In the genomic region with DNA sequence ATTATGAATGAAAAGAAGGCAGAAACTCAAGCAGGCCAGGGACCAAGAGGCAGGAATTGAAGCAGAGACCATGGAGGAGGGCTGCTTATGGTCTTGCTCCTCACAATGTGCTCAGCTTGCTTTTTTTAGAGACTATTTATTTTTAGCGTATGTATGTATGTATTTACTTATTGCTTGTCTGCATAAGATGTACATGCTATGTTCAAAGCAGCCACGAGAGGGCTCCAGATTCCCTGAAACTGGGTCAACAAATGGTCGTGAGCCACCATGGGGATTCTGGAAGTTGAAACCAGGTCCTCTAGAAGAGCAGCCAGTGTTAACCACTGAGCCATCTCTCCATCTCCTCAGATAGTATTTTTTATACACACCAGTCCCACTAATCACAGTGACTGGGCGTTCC, we compare ENCODE assay signal across 8 mouse cellular contexts.
DNase-seq lines count a peak whose midpoint lies in the region; ATAC-seq and TF ChIP-seq lines count a peak whose summit lies in the region.
"Not testable (repeated sequence)": the region's sequence is repeated elsewhere in the genome, so short reads cannot be mapped to it uniquely, and the experiment has no call there.

No protein-coding gene starts in this region.

- 21% methylated on average over 4 of the region's 4 CpGs for WGBS in cerebellum, adult 2 months
- 42% methylated on average over 4 of the region's 4 CpGs for WGBS in hindbrain, embryonic 11.5 days
- 26% methylated on average over 4 of the region's 4 CpGs for WGBS in lung, embryonic 14.5 days

- TF ChIP-seq POLR2A in cerebellum, adult 2 months (IDR thresholded peaks at IDR 0.05; ENCODE audit: borderline replicate concordance, insufficient read depth, low read length), result not testable (repeated sequence)

- not testable (repeated sequence) for ATAC-seq in hindbrain, embryonic 11.5 days (ENCODE audit: low FRiP score); lung, embryonic 14.5 days (ENCODE audit: insufficient read depth)

- peak; percentile 5; the same call in 1 of the 2 replicates for TF ChIP-seq CTCF in cerebellum, adult 2 months (IDR thresholded peaks at IDR 0.05; ENCODE audit: borderline replicate concordance, insufficient read depth, low read depth, low read length)
- TF ChIP-seq CTCF in lung, embryonic 14.5 days (IDR thresholded peaks at IDR 0.05; ENCODE audit: low read depth), result peak; percentile 57

- H3K4me2 ChIP-seq in hindbrain, embryonic 11.5 days (replicated peaks; ENCODE audit: low read depth, low read length); lung, embryonic 14.5 days: not testable (repeated sequence)

- H3K9ac ChIP-seq in hindbrain, embryonic 11.5 days (ENCODE audit: low read depth, low read length); lung, embryonic 14.5 days: not testable (repeated sequence)

- H3K36me3 ChIP-seq in hindbrain, embryonic 11.5 days (ENCODE audit: control insufficient read depth, insufficient read depth, low read length); lung, embryonic 14.5 days (ENCODE audit: insufficient read depth): not testable (repeated sequence)

- DNase-seq in Muller cell, postnatal 12 days (ENCODE audit: inconsistent ontology term), result peak; percentile 14
- DNase-seq in cerebellum, adult 2 months, result peak; percentile 59 to 77
- DNase-seq in frontal cortex, adult 2 months (ENCODE audit: extremely low spot score in 1 of 2, low spot score in 1 of 2), result peak; percentile 73 to 93
- DNase-seq in hindbrain, embryonic 11.5 days (ENCODE audit: low spot score), result peak; percentile 69
- peak; percentile 63 for DNase-seq in layer of hippocampus, adult 9-11 months
- peak; percentile 89 for DNase-seq in lung, embryonic 14.5 days
- DNase-seq in right cerebral cortex, adult 2 months (ENCODE audit: low spot score in 2 of 2), result peak; percentile 90 to 93
- DNase-seq in thymus, postnatal 36 days, result peak; percentile 46 to 64

- not testable (repeated sequence) for H3K4me1 ChIP-seq in cerebellum, adult 2 months (ENCODE audit: control insufficient read depth, insufficient read depth, low read length); hindbrain, embryonic 11.5 days (replicated peaks; ENCODE audit: control insufficient read depth, insufficient read depth, low read length); lung, embryonic 14.5 days (ENCODE audit: insufficient read depth)

- H3K9me3 ChIP-seq in hindbrain, embryonic 11.5 days (ENCODE audit: control insufficient read depth, low read length); lung, embryonic 14.5 days (ENCODE audit: low read depth, low read length): not testable (repeated sequence)

- not testable (repeated sequence) for H3K27me3 ChIP-seq in cerebellum, adult 2 months (ENCODE audit: control insufficient read depth, insufficient read depth, low read length); hindbrain, embryonic 11.5 days (ENCODE audit: control insufficient read depth, insufficient read depth, low read length); lung, embryonic 14.5 days (ENCODE audit: insufficient read depth, low read length)

- not testable (repeated sequence) for H3K4me3 ChIP-seq in cerebellum, adult 2 months (replicated peaks; ENCODE audit: insufficient read depth, low read depth, low read length); hindbrain, embryonic 11.5 days (ENCODE audit: low read depth, low read length); lung, embryonic 14.5 days (ENCODE audit: low read depth, low read length)

- H3K27ac ChIP-seq in cerebellum, adult 2 months (ENCODE audit: insufficient read depth, low read length); hindbrain, embryonic 11.5 days (ENCODE audit: low read depth, low read length); lung, embryonic 14.5 days (ENCODE audit: low read depth): not testable (repeated sequence)

Comparison
In these comparisons a context has a peak if more than half of its experiments do, and no peak if none do; other contexts are left out.
1. DNase-seq: peak in every context shown above with its lines; median percentile 92 in right cerebral cortex, adult 2 months; 89 in lung, embryonic 14.5 days; 83 in frontal cortex, adult 2 months; 69 in hindbrain, embryonic 11.5 days; 68 in cerebellum, adult 2 months; 63 in layer of hippocampus, adult 9-11 months; 55 in thymus, postnatal 36 days; 14 in Muller cell, postnatal 12 days.